Mouse (Mus musculus): ENCODE results near the gene Mmp15. TPM values are rescaled to one million over a fixed set of nuclear protein-coding genes. Genes with fewer than 3 reads are reported as not detected.

Mmp15 gene
- polyA plus RNA-seq, 1 experiment: 45.1 TPM

GRCm38 (mm10) chr8:95332437-95333199 lies 19.4 kb upstream of the Mmp15 start:
- TF ChIP-seq CEBPB (IDR thresholded peaks at IDR 0.05; ENCODE audit: insufficient read depth, poor library complexity, severe bottlenecking) (no peak), MAX (IDR thresholded peaks at IDR 0.05; ENCODE audit: low read depth) (no peak), POLR2A (IDR thresholded peaks at IDR 0.05; ENCODE audit: insufficient read length, low read depth) (no peak), REST (IDR thresholded peaks at IDR 0.05; ENCODE audit: insufficient read depth, insufficient read length) (no peak), USF1 (IDR thresholded peaks at IDR 0.05; ENCODE audit: low read depth) (no peak), MYOG (IDR thresholded peaks at IDR 0.05; ENCODE audit: control insufficient read depth in 1 of 3, insufficient read depth in 1 of 3, insufficient read length in 2 of 3, low read depth in 2 of 3) (no peak), POLR2AphosphoS2 (IDR thresholded peaks at IDR 0.05; ENCODE audit: insufficient read length, low read depth) (no peak), SRF (IDR thresholded peaks at IDR 0.05; ENCODE audit: control insufficient read depth, insufficient read length, low read depth) (no peak), E2F4 (IDR thresholded peaks at IDR 0.05; ENCODE audit: insufficient read depth) (no peak), TCF3 (IDR thresholded peaks at IDR 0.05; ENCODE audit: insufficient read length, low read depth) (no peak)
- Histone ChIP-seq H3K27me3 (ENCODE audit: control insufficient read depth, insufficient read depth, insufficient read length) (no peaks in the 10 kb centered on the region), H3K36me3 (ENCODE audit: control insufficient read depth, insufficient read depth) (peaks cover 16% of the 10 kb centered on the region), H3K79me2 (ENCODE audit: control insufficient read depth, insufficient read depth) (peaks cover 37% of the 10 kb centered on the region), H3K4me2 (ENCODE audit: low read depth) (peak overlapping the region; percentile 91), H3K4me3 (peak overlapping the region; percentile 78), H3ac (ENCODE audit: control insufficient read depth, insufficient read length) (peak overlapping the region; percentile 73)

GRCm38 (mm10) chr8:95335706-95336105 lies 16.4 kb upstream of the Mmp15 start:
- H3K4me3 ChIP-seq: no peak overlapping the region
- H3ac ChIP-seq (ENCODE audit: control insufficient read depth, insufficient read length): no peak overlapping the region
- no peaks in the 10 kb centered on the region for H3K27me3 ChIP-seq (ENCODE audit: control insufficient read depth, insufficient read depth, insufficient read length)
- H3K79me2 ChIP-seq (ENCODE audit: control insufficient read depth, insufficient read depth): peaks cover 22% of the 10 kb centered on the region
- peak overlapping the region; percentile 39 for H3K4me2 ChIP-seq (ENCODE audit: low read depth)
- TF ChIP-seq MYOD1 (IDR thresholded peaks at IDR 0.05; ENCODE audit: control insufficient read depth in 1 of 3, insufficient read length in 2 of 3, low read depth in 2 of 3) (no peak), SRF (IDR thresholded peaks at IDR 0.05; ENCODE audit: control insufficient read depth, insufficient read length, low read depth) (no peak), POLR2A (IDR thresholded peaks at IDR 0.05; ENCODE audit: insufficient read length, low read depth) (no peak), MAX (IDR thresholded peaks at IDR 0.05; ENCODE audit: low read depth) (no peak), TCF12 (IDR thresholded peaks at IDR 0.05; ENCODE audit: insufficient read depth, poor library complexity, severe bottlenecking) (no peak), CEBPB (IDR thresholded peaks at IDR 0.05; ENCODE audit: insufficient read depth, poor library complexity, severe bottlenecking) (no peak), REST (IDR thresholded peaks at IDR 0.05; ENCODE audit: insufficient read depth, insufficient read length) (no peak), TCF3 (IDR thresholded peaks at IDR 0.05; ENCODE audit: insufficient read length, low read depth) (no peak), E2F4 (IDR thresholded peaks at IDR 0.05; ENCODE audit: insufficient read depth) (no peak), POLR2AphosphoS2 (IDR thresholded peaks at IDR 0.05; ENCODE audit: insufficient read length, low read depth) (no peak), MYOG (IDR thresholded peaks at IDR 0.05; ENCODE audit: control insufficient read depth in 1 of 3, insufficient read depth in 1 of 3, insufficient read length in 2 of 3, low read depth in 2 of 3) (no peak), USF1 (IDR thresholded peaks at IDR 0.05; ENCODE audit: low read depth) (no peak)
- H3K36me3 ChIP-seq (ENCODE audit: control insufficient read depth, insufficient read depth): peaks cover 22% of the 10 kb centered on the region

DNA sequence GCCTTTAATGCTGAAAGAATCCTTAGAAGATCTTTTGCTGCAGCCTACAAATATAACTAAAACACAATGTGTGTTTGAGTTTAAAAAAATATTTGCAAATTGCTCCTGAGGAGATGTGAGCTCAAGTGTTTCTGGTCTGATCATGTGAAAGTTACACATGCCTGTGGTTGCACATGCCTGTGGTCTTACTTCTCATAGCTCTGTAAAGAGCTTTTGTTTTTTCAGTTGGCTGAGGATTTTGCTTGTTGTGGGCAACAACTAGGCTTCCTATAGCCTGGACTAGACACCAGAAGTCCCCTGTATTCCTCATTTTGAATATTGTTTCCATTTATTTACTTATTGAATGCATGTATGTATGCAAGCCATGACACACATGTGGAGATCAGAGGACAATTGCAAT lies 15.7 kb upstream of the Mmp15 start:
- Histone ChIP-seq H3ac (ENCODE audit: control insufficient read depth, insufficient read length) (no peak overlapping the region), H3K27me3 (ENCODE audit: control insufficient read depth, insufficient read depth, insufficient read length) (no peaks in the 10 kb centered on the region), H3K4me2 (ENCODE audit: low read depth) (peak overlapping the region; percentile 39), H3K4me3 (no peak overlapping the region), H3K79me2 (ENCODE audit: control insufficient read depth, insufficient read depth) (peaks cover 16% of the 10 kb centered on the region), H3K36me3 (ENCODE audit: control insufficient read depth, insufficient read depth) (peaks cover 22% of the 10 kb centered on the region)
- TF ChIP-seq SRF (IDR thresholded peaks at IDR 0.05; ENCODE audit: control insufficient read depth, insufficient read length, low read depth) (no peak), MYOD1 (IDR thresholded peaks at IDR 0.05; ENCODE audit: control insufficient read depth in 1 of 3, insufficient read length in 2 of 3, low read depth in 2 of 3) (peak in 1 of 3 experiments; percentile 15), POLR2A (IDR thresholded peaks at IDR 0.05; ENCODE audit: insufficient read length, low read depth) (no peak)

DNA sequence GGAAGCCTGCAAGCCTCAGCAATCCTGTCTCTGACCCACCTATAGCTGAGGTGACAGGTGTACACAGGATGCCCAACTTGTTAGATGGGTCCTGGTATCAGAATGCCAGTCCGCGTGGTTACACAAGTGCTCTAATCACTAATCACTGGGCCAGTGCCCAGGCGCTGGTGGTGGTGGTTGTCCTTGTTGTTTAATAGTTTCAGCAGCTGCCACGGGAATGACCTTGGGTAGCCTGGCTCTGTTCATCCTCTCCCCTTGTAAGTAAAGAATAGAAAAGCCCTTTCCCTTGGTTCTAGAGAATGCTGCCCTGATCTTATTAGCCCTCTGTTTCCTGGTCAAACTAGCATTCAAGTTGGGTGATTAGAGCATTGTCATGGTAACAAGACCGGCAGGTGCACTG lies 10.3 kb upstream of the Mmp15 start:
- peaks cover 22% of the 10 kb centered on the region for H3K36me3 ChIP-seq (ENCODE audit: control insufficient read depth, insufficient read depth)
- H3K4me3 ChIP-seq: no peak overlapping the region
- H3ac ChIP-seq (ENCODE audit: control insufficient read depth, insufficient read length): no peak overlapping the region
- H3K4me2 ChIP-seq (ENCODE audit: low read depth): no peak overlapping the region
- TF ChIP-seq TCF3 (IDR thresholded peaks at IDR 0.05; ENCODE audit: insufficient read length, low read depth): no peak
- peak in 1 of 3 experiments; percentile 60 for TF ChIP-seq MYOD1 (IDR thresholded peaks at IDR 0.05; ENCODE audit: control insufficient read depth in 1 of 3, insufficient read length in 2 of 3, low read depth in 2 of 3)
- no peak for TF ChIP-seq POLR2AphosphoS2 (IDR thresholded peaks at IDR 0.05; ENCODE audit: insufficient read length, low read depth)
- no peak for TF ChIP-seq SRF (IDR thresholded peaks at IDR 0.05; ENCODE audit: control insufficient read depth, insufficient read length, low read depth)
- TF ChIP-seq USF1 (IDR thresholded peaks at IDR 0.05; ENCODE audit: low read depth): no peak
- TF ChIP-seq MYOG (IDR thresholded peaks at IDR 0.05; ENCODE audit: control insufficient read depth in 1 of 3, insufficient read depth in 1 of 3, insufficient read length in 2 of 3, low read depth in 2 of 3): peak in 2 of 3 experiments; percentile 16 to 42
- H3K27me3 ChIP-seq (ENCODE audit: control insufficient read depth, insufficient read depth, insufficient read length): no peaks in the 10 kb centered on the region
- no peaks in the 10 kb centered on the region for H3K79me2 ChIP-seq (ENCODE audit: control insufficient read depth, insufficient read depth)

GRCm38 (mm10) chr8:95344668-95345067 lies 7.4 kb upstream of the Mmp15 start:
- H3ac ChIP-seq (ENCODE audit: control insufficient read depth, insufficient read length): no peak overlapping the region
- H3K79me2 ChIP-seq (ENCODE audit: control insufficient read depth, insufficient read depth): no peaks in the 10 kb centered on the region
- H3K4me2 ChIP-seq (ENCODE audit: low read depth): no peak overlapping the region
- H3K27me3 ChIP-seq (ENCODE audit: control insufficient read depth, insufficient read depth, insufficient read length): no peaks in the 10 kb centered on the region
- TF ChIP-seq POLR2AphosphoS2 (IDR thresholded peaks at IDR 0.05; ENCODE audit: insufficient read length, low read depth) (no peak), TCF3 (IDR thresholded peaks at IDR 0.05; ENCODE audit: insufficient read length, low read depth) (no peak), POLR2A (IDR thresholded peaks at IDR 0.05; ENCODE audit: insufficient read length, low read depth) (no peak), MAX (IDR thresholded peaks at IDR 0.05; ENCODE audit: low read depth) (no peak), E2F4 (IDR thresholded peaks at IDR 0.05; ENCODE audit: insufficient read depth) (no peak), MYOD1 (IDR thresholded peaks at IDR 0.05; ENCODE audit: control insufficient read depth in 1 of 3, insufficient read length in 2 of 3, low read depth in 2 of 3) (no peak)
- no peak overlapping the region for H3K4me3 ChIP-seq
- peaks cover 12% of the 10 kb centered on the region for H3K36me3 ChIP-seq (ENCODE audit: control insufficient read depth, insufficient read depth)
